Mouse (Mus musculus): ENCODE results near the gene Wdr47.
A peak's percentile ranks its signal among the peaks of the same experiment; 100 is the strongest.
"Not testable (repeated sequence)": the region's sequence is repeated elsewhere in the genome, so short reads cannot be mapped to it uniquely, and the experiment has no call there.

Wdr47 gene

DNA sequence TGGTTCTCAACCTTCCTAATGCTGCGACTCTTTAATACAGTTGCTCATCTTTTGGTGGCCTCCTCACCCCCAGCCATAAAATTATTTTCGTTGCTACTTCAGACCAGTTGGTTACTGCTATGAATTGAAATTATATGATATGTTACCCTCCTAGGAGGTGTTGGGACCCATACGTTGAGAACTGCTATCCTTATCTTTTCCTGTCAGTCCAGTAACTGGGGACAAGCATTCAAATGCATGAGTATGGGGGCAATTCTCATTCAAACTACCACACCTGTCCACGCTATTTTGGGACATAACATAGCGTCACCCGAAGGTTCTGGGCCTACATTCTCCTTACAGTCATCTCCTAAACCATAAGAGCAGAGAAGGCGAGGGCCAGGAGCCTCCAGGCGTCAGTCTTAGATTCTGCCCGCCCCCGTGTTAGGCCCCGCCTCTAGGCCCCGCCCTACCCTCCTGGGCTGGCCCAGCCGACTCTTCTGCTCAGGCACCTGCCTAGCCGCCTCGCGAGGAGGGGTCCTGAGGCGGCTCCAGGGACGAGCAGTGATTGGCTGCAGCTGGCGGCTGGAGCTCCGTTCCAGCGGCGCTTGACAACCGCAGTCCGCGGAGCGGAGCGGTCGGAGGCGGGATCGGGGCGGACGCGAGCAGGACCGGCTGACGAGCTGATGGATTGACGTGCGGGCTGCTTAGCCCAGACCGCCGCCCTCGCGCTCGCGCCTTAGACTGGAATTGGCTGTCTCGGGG, at the start of gene Wdr47:
Gene Wdr47 (plus strand): TSS at position 494 of the 744 bp plus-strand sequence.
- DNase-seq: peak; percentile 100

DNA sequence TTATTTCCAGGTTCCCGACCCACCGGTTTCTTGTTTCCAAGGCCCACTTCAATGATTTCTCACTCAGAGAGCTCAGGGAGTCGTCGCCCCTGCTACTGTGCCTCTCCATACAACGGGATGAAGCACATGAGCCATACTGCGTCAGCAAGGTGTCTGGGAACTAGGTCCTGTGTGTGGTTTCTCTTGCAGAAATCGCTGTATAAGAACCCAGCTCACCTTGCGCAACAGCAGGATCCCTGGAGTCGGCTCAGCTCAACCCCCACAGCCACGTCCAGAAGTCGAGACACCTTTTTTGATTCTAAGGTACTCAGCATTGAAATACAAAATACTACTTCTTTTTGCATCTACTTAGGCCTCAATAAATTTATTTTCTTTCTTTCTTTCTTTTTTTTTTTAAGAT, 48.8 kb upstream of the Wdr47 start:
- DNase-seq: peak; percentile 64

DNA sequence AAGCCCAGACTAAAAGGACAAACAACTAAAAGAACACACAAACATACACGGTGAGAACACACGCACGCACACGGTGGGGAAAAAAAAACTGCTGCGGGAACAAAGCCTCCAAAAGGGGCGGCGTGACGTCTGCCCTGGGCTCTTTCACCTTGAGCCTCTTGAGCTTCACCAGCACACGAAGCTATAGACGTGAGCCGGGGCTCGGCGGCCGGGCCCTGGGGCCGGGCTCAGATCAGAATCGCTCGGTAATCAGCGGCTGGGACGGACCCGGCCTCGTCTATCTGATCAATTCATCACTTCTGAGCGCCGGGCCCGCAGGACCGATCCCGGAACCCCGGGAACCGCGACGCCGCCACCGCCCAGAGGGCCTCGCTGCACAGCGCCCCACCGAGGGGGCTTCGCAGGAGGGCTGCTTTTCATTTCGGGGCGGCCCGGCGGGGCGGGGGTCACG, 36.9 kb upstream of the Wdr47 start:
- no peak for DNase-seq

DNA sequence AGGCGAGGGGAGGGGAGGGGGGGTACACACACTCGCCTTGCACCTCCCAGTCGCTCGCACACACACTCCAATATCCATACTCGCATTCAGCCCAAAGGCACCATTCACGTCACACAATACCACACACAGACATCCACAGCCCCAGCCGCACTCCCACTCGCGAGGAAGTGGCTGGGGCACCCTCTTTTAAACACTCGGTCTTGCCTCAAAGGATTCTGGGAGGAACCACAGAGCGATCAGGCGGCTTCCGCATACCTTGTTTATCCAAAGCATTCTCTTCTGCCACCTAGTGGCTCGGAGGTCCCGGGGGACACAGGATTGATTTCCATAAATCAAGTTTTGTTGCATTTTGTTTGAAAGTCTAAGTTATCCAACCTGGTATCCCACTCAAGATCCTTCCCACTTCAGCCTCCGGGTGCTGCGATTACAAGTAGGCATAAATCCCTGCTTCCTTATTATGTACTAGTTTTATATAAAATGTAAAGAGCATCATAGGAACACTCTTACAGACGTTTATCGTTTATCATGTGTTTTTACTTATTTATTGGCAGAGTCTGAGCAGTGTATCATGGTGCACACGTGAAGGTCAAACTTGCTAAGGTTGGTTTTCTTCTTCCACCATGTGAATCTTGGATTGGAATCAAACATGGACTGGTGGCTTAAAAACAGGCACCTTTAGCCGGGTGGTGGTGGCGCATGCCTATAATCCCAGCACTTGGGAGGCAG, 36.3 kb upstream of the Wdr47 start:
- peak; percentile 99 for DNase-seq

DNA sequence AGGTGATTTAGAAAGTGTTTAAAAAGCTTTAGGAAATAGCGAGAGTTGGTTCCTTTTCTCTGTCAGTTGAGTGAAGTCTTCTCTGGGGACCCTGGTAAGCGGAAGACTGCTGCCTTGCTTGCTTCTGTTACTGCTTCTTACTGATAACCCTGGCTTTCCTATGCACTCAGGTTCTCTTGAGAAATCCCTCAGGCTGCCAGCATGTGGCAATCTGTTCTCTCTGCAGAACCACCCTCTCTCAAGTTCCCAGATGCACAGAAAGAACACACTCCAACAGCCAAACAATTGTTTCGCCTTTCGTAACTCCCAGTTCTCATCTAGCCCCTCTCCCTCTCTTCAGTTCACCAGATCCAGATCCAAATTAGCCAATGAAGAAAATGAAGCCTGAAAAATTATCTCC, 33.2 kb upstream of the Wdr47 start:
- no peak for DNase-seq

DNA sequence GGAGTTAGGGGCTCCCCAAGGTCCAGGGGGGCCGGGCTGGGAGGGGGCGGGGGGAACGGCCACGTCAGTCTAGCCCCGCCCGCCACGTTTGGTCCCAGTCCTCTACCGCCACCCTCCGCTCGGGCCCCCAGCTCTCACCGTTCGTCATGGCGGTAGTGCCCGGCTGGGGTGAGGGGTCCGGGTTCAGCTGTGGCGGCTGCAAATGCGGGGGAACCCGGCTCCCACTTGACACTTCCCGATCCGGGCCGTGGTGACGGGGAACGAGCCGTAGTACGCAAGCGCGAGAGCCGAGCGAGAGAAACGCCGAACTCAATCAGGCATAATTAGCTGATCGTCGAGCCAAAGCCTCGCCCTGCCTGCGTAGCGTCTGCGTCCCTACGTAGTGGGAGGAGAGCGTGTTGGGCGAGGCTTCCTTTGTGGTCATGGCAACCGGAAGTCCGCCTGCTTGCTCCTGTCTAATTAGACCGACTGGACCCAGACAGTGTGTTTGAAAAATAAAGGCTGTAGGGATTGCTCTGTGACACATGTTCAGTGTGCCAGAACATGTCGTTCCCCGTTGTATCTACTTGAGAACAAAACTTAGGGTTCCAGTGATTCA, 28.8 kb upstream of the Wdr47 start, which contains the start of gene Tmem167b:
Gene Tmem167b (minus strand): TSS at position 334 of the 598 bp plus-strand sequence.
- DNase-seq: peak; percentile 100

DNA sequence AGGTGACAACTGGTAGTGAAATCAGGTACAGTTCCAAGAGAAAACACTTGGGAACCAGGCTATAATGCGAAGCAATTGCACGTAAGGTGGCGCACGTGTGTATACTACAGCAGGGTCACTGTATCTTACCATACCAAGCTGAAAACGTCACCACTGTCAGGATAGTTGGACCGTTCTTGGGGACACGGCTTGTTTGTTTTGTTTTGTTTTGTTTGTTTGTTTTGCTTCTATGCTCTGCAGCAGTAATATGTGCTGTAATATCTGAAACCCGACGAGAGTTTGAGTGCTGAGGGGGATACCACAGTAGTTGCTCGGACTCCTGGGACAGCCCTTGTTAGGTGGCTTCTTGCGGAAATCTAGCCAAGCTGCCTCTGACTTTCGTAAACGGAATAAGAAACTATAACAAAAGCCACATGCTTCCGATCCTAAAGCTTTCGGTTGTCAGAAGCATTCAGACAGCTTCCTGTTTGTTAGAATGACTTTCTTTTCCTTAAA, 28.3 kb upstream of the Wdr47 start:
- peak; percentile 93 for DNase-seq

DNA sequence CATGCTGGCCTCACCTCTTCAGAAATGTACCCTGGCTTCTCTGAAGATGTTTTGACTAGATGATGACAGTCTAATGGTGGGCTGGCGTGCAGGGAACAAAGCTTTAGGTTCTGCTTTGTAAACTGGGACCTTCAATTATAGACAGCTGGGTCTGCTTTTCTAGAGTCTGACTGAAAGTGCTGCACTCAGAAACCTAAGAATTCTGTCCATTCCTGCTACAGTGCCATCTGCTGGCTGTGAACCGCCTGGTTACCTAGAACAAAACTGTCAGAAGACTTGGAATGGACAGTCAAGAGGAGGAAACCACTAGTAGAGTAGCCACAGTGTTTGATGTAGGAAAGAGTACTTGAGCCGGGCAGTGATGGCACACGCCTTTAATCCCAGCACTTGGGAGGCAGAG, 27.8 kb upstream of the Wdr47 start:
- DNase-seq: peak; percentile 96

DNA sequence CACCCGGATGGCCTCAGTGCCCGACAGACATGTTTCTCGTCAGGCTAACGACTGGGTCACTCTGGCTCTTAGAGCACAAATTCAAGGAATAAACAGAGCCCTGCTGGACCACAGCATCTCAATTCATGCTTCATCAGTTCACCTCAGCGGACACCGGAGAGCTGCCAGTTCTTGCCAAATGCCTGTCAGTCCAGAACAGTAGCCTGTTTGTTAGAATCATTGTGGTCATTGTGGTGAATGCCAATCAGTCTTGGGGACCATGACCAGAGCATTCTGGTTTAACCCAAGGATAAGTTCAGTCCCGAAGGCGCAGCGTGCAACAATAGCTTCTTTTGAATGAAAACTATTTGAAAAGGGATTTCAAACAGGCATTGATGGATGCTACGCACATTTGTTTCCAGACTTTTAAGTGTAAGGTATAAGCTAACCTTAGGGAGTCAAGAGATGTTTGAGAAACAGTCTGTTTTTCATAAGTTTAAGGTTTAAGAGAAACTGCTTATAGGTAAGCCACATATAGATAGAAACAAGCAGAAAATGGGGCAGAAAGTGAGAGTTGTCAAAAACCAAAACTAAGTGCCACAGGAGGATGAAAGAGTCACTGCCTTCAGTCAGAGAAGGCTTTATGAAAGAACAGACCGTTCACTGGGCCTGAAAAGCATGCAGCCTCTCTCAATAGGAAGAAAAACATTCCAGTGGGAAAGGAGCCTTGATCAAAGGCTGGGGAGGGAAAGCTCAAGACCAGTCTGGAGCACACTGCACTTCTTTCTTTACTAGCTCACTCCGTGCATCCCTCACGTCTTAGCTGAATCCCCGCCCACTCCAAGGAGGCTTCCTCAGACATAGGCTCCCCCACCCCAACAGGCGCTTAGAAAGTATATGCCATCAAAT, 22.8 kb upstream of the Wdr47 start:
- no peak for DNase-seq

DNA sequence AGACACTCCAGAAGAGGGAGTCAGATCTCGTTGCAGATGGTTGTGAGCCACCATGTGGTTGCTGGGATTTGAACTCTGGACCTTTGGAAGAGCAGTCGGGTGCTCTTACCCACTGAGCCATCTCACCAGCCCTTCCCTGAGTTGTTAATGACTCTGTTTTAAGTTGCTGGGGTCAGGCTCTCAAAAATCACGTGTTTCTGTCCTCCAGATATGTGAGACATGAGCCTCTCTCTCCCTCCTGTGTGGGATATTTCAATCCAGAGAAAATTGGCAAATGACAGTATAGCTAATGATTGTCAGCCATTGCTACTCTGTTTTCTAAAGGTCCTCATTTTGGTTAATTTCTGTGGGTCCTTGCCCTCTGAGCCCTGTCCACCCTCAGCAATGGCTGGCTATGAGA, 21.4 kb upstream of the Wdr47 start:
- not testable (repeated sequence) for DNase-seq

DNA sequence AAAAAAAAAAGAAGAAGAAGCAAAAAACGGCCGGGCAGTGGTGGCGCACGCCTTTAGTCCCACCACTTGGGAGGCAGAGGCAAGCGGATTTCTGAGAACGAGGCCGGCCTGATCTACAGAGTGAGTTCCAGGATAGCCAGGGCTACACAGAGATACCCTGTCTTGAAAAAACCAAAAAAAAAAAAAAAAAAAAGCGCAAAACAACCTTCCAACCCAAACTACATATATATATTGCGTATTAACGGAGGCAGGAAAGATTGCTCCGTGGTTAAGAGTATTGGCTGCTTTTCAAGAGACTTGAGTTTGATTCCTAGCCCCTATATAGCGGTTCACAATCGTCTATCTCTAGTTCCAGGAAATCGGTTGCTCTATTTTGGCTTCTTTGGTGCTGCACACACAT, 20.3 kb upstream of the Wdr47 start:
- DNase-seq: no peak

DNA sequence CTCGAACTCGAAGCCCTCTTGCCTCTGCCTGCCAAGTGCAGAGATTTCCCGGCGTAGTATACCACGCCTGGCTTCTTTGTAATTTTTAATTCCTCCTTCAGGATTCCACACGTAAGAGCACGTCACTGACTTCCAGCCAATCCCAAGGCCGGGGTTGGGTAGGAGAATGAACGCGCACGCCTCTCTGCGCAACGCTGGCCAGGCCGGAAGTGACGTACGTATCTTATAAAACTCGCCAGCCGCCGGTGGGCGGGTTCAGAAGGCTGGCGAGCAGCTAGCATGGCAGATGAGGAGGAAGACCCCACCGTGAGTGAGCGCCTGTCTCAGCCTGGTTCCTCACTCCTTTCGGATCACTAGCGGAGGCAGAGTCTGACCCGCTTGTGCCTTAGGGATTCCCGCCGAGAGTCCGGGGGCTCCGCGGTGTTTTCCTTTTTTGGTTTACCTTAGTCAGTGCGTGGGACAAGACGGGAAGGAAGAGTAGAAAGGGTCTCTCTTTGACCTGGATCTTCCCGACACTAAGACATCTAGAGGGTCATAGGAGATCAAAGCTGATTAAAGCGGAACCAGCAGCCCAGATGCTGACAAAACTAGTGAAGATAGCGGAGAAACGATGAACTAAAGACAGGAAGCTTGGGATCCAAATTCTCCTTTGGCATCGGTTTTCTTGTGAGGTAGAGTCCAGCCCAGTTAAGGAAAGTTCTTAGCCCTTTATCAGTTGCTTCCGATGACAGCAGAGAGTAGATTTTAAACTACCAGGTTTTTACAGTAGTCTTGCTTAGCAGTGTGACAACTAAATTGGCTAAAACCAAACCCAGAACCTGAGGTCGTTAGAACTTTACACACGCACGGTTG, 19.4 kb upstream of the Wdr47 start, which contains the start of gene Taf13:
Gene Taf13 (plus strand): TSS at position 256 of the 852 bp plus-strand sequence.
- DNase-seq: peak; percentile 100

DNA sequence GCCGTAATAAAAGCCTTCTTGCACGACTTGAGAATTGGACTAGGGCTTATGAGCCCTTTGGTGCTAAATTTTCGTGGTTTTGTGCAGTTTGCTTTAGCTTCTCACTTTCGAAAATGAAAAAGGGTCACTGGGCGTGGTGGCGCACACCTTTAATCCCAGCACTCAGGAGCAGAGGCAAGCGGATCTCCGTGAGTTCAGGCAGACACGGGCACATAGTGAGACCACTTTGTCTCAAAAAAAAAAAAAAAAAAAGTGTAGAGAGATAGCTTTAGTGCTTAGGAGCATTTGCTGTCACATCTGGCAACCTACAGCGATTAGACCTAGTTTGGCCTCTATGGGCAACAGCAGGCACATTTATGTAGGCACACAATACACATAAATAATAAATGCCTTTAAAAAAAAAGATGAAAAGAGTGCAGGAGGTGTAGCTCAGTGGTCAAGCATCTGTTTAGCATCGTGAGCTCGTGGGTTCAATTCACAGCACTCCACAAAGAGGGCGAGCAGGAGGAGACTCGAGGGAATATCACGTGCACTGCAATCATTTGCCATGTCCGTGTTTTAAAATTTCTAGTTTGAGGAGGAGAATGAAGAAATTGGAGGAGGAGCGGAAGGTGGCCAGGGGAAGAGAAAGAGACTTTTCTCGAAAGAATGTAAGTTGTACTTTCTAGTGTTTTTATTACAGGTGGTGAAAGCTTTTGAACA, 18.6 kb upstream of the Wdr47 start:
- no peak for DNase-seq

DNA sequence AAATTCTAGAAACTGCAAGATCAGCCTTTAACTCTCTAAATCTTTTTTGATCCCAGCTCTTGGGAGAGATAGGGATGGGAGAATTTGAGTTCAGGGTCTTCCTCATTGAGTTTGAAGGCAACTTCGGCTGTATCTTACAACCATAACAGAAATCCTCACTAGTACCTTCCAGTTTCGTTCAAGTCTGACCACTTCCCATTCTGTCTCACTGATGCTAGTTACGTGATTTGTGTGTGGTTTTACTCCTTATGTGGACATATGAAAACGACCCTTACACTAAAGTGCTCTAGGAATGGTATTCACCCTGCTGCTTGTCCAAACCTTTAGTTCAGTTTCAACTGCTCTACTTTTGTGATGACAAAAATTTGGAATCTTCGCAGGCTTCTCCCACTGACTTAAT, 17.1 kb upstream of the Wdr47 start:
- no peak for DNase-seq

DNA sequence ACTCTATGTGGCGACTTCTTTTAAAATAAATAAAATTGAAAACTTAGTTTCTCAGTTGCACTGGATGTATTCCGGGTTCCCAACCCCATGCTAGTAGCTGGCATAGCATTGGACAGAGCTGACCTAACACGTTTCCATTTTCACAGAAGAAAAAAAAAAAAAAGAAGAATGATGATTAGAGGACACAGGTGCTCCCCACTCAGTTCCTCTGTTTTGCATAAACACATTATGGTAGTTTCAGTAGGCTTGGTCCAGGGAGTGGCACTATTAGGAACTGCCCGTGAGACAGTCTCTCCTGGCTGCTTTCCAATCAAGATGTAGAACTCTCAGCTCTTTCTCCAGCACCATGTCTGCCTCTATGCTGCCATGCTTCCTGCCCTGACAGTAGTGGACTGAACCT, 6.5 kb upstream of the Wdr47 start:
- DNase-seq: peak; percentile 61

DNA sequence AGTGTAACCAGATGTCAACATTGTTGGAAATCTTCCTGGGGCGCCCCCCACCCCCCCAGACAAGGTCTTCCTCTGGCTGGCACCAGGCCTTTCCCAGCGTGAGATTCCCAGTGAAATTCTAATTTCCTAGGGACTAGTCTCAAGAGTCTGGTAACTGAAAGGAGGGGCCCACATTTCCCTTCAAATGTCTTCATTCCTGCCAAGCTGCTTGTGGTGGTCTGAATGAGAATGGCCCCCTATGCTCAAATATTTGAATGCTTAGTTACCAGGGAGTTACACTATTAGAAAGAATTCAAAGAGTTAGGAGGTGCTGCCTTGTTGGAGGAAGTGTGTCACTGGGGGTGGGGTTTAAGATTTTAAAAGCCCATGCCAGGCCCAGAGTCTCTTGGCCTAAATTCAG, 2.6 kb upstream of the Wdr47 start:
- peak; percentile 60 for DNase-seq

DNA sequence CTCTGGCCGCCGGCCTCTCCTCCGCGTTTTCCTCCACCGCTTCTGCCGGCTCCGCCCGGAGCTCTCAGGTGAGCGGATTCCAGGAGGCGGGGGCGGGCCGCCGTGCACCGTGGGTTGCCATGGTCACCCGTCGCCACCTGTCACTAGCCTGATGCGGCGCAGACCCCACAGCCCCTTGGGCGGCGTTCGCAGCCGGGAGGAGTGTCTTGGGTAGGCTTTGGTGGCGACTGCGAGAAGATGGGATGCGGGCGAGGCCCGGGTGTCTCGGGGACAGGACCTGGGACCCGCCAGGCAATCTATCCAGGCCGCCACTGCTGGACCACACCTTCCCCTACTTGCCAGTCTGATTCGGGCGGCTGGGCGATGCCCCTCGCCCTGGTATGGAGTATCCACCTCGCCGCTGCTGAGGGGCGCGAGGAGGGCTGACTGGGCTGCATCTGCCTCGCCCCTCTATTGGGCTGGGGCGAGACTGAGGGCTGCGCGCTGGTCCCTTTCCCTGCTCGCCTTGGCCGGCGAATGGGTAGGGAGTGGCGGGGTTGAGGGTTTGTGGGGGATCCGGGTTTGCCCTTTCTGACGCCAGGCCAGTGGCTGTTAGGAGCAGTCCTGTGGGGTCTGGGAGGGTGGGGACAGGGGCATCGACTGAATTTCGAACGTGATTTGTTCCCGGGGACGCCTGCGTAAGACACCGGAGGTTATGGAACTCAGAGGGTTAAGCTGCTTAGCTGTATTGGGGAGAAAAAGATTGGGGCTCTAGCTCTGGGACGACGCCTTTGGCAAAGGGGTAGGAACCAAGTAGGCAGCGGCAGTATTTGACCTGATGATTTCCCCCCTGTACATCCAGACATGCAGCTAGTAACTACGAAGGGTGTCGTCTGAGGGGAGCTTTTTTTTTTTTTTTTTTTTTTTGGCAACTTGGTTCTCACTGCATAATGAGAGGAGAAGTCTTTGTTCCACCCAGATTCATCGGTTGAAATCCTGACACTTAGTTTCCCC, 747 bp downstream of the Wdr47 start:
- no peak for DNase-seq

DNA sequence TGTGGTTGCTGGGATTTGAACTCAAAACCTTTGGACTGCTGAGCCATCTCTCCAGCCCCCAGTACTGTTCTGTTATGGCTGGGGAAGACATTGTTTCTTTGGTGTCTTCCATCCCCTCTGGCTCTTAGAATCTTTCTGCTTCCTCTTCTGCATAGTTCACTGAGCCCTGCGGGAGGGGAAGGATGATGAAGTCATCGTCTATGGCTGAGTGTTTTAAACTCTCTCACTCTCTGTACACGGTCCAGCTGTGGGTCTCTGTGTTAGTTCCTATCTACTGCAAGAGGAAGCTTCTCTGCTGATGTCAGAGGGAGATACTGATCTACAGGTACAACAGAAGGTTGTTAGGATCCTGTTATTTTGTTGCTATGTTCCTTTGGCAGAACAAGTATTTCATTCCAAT, 17.8 kb downstream of the Wdr47 start:
- no peak for DNase-seq

DNA sequence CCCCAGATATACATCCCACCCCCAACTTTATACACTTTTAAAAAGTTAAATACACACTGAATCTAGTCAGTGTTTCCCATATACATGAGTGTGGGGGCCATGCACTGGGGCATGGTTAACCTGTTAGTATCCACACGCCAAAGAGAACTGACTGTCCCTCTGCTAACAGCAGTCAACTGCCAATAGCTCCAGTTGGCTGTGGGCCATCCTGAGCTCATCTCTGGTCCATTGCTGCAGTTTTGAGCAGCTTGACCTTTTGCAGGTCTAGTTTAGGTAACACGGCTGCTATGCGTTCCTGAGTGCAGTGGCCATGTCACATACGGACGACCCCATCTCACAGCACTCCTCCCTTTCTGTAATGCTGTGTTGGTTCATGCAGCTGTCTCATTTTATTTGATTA, 43.7 kb downstream of the Wdr47 start:
- no peak for DNase-seq

DNA sequence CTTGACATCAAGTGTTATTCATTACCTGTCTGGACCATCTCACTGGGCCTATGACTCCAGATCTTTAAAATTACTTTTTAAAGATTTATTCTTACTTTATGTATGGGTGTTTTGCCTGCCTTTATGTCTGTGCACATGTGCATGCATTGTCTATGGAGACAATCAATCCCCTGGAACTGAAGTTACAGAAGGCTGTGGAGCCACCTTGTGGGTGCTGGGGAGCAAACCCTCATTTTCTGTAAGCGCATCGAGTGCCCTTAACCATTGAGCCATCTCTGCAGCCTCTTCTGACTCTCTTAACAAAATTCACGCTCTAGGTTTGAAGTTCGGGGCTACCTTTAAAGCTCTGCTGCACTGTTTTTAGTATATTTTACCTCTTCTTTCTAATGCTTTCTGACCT, 48.3 kb downstream of the Wdr47 start:
- no peak for DNase-seq
